Mouse (Mus musculus) stomach, postnatal 0 days (tissue): ENCODE measurements around the gene Zfp457. TPM values are rescaled to one million over a fixed set of nuclear protein-coding genes. Genes with fewer than 3 reads are reported as not detected.
A peak's percentile ranks its signal among the peaks of the same experiment; 100 is the strongest.

Experiments
- ATAC-seq: fragments of 200-750 bp; cut with Nextera tagmentation; 2 replicates; pipeline ENCODE4 v1.8.0; 2017; ENCODE audit not compliant: low FRiP score, low TSS enrichment
- DNase-seq: peaks from one replicate; pipeline ENCODE4 v3.0.0-alpha.2; 2016; ENCODE audit warnings: low spot score
- H3K27ac ChIP-seq: fragments of 300-500 bp; sonication (generic); replicated peaks from 2 replicates; pipeline ENCODE4 v1.5.1; 2014; ENCODE audit warnings: mild to moderate bottlenecking, control low read depth
- H3K27me3 ChIP-seq: fragments of 300-500 bp; sonication (generic); 2 replicates; pipeline ENCODE4 v1.6.1; 2014; ENCODE audit warnings: low read length; ENCODE audit not compliant: control insufficient read depth, insufficient read depth
- H3K36me3 ChIP-seq: fragments of 300-500 bp; sonication (generic); 2 replicates; pipeline ENCODE4 v1.6.1; 2014; ENCODE audit warnings: low read length, mixed read lengths; ENCODE audit not compliant: control insufficient read depth, insufficient read depth
- H3K4me1 ChIP-seq: fragments of 300-500 bp; sonication (generic); replicated peaks from 2 replicates; pipeline ENCODE4 v1.6.1; 2014; ENCODE audit warnings: antibody characterized with exemption; ENCODE audit not compliant: control insufficient read depth, insufficient read depth
- H3K4me2 ChIP-seq: fragments of 300-500 bp; sonication (generic); replicated peaks from 2 replicates; pipeline ENCODE4 v1.6.1; 2014; ENCODE audit warnings: low read depth, mild to moderate bottlenecking, control low read depth, moderate library complexity
- H3K4me3 ChIP-seq: fragments of 300-500 bp; sonication (generic); 2 replicates; pipeline ENCODE4 v1.5.1; 2014; ENCODE audit warnings: low read depth, low read length, control low read depth
- H3K9ac ChIP-seq: fragments of 300-500 bp; sonication (generic); 2 replicates; pipeline ENCODE4 v1.6.1; 2014; ENCODE audit warnings: mild to moderate bottlenecking, low read length, control low read depth, mixed read lengths
- H3K9me3 ChIP-seq: fragments of 300-500 bp; sonication (generic); 2 replicates; pipeline ENCODE4 v1.6.1; 2016; ENCODE audit warnings: low read length; ENCODE audit not compliant: control insufficient read depth
- CTCF ChIP-seq: IDR thresholded peaks from 2 replicates; pipeline ENCODE4 v1.5.1; 2016; ENCODE audit warnings: antibody characterized with exemption, low read depth, mild to moderate bottlenecking, moderate library complexity
- EP300 ChIP-seq: optimal IDR thresholded peaks from 2 replicates; pipeline ENCODE3; 2016; ENCODE audit warnings: antibody characterized with exemption
- WGBS: fragments of 180-500 bp; shearing (Covaris S2); extraction: QIAGEN DNeasy Blood & Tissue Kit; methylation state at CpG from one replicate; pipeline ENCODE4 v1.1.7; 2014; 5-methylcytosine and 5-hydroxymethylcytosine counted together
- polyA plus RNA-seq: library from polyadenylated mRNA; unstranded; fragments of >200 nt; fragmentation: Nextera tagmentation; extraction: Ambion mirVana; gene quantifications from 2 replicates; pipeline ENCODE4 v1.2.1, GENCODE M21; 2015

Zfp457 gene
- polyA plus RNA-seq: 0.58 and 0.70 TPM in 2 replicates

- H3K27ac ChIP-seq: no peak within 1 kb of the TSS
- H3K4me2 ChIP-seq: peak within 1 kb of the TSS; percentile 70
- H3K36me3 ChIP-seq: no peaks in the 10 kb centered on the region
- H3K4me1 ChIP-seq: no peaks in the 10 kb centered on the region
- peak within 1 kb of the TSS; percentile 66 for H3K4me3 ChIP-seq
- H3K9me3 ChIP-seq: no peaks in the 10 kb centered on the region
- TF ChIP-seq CTCF (no peak), EP300 (no peak)
- DNase-seq: peak; percentile 84
- 6% methylated on average over 16 of the region's 16 CpGs for WGBS
- no peaks in the 10 kb centered on the region for H3K27me3 ChIP-seq
- peak within 1 kb of the TSS; percentile 64 for H3K9ac ChIP-seq
- peak; percentile 98 for ATAC-seq
Observed at GRCm38 (mm10) chr13:67305822-67306672, at the start of gene Zfp457. TSS of gene Zfp457 (minus strand) at chr13:67306485.

- TF ChIP-seq CTCF (no peak), EP300 (no peak)
- no peaks in the 10 kb centered on the region for H3K9me3 ChIP-seq
- no peak overlapping the region for H3K27ac ChIP-seq
- H3K27me3 ChIP-seq: no peaks in the 10 kb centered on the region
- DNase-seq (no peak), ATAC-seq (no peak)
- no peak overlapping the region for H3K4me2 ChIP-seq
- no peak overlapping the region for H3K4me3 ChIP-seq
- no peaks in the 10 kb centered on the region for H3K36me3 ChIP-seq
- no peaks in the 10 kb centered on the region for H3K4me1 ChIP-seq
- H3K9ac ChIP-seq: no peak overlapping the region
Observed at GRCm38 (mm10) chr13:67351854-67352253, 45.6 kb upstream of the Zfp457 start.

DNA sequence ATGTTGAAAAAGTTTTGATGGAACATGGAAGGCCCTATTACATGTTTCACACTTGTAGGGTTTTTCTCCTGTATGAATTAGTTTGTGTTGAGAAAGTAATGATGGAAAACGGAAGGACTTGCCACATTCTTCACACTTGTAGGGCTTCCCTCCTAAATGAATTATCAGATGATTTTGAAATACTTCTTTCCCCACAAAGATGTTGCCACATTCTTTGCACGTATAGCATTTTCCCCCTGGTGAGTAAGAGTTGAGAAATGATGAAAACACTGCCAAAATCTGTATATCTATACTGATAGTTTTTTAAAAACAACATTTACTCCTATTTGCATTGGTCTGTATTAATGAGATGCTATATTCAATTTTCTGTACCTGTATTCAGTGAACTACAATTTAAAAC lies 37.1 kb upstream of the Zfp457 start:
- DNase-seq: no peak
- H3K9me3 ChIP-seq: no peaks in the 10 kb centered on the region
- WGBS: 83% methylated on average over 2 of the region's 2 CpGs

DNA sequence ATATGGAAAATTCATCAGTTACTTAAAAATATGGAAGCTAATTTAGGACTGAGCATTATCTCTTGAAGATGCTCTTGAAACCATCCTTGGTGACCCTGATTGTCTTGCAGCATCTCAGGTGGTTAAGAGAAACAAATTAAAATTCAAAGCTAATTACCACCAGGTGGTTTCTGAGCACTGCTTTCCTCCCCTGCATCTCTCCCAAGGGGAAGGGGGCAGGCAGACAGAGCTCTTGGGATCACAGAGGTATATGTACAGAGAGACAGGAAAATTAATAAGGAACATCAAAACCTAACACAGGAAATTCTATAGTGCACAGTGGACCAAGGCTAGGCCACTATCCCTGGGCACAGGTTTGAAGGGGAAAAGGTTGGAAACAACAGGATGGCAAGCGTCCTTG lies 26.6 kb upstream of the Zfp457 start:
- DNase-seq: no peak
- Histone ChIP-seq H3K4me3 (peak overlapping the region; percentile 56), H3K9me3 (no peaks in the 10 kb centered on the region), H3K27me3 (no peaks in the 10 kb centered on the region), H3K27ac (peak overlapping the region; percentile 69), H3K4me2 (peak overlapping the region; percentile 69), H3K36me3 (no peaks in the 10 kb centered on the region), H3K4me1 (0 out of 2 replicates have a peak, but pooled peaks cover 2% of the 10 kb centered on the region), H3K9ac (peak overlapping the region; percentile 62)
- no peak for TF ChIP-seq EP300
- TF ChIP-seq CTCF: peak; percentile 16; the same call in 1 of the 2 replicates
- ATAC-seq: no peak; the same call in 1 of the 2 replicates
- 66% methylated on average over 1 of the region's 1 CpGs for WGBS

More for the DNA sequence above, 37.1 kb upstream of the Zfp457 start:
- no peak overlapping the region for H3K27ac ChIP-seq
- no peak overlapping the region for H3K4me3 ChIP-seq
- 0 out of 2 replicates have a peak, but pooled peaks cover 3% of the 10 kb centered on the region for H3K36me3 ChIP-seq
- TF ChIP-seq EP300: no peak
- no peak for TF ChIP-seq CTCF
- H3K9ac ChIP-seq: no peak overlapping the region
- H3K4me2 ChIP-seq: no peak overlapping the region
- H3K4me1 ChIP-seq: no peaks in the 10 kb centered on the region
- no peaks in the 10 kb centered on the region for H3K27me3 ChIP-seq
- no peak for ATAC-seq

GRCm38 (mm10) chr13:67332019-67332724 lies 25.9 kb upstream of the Zfp457 start, which contains the start of gene Zfp595:
TSS of gene Zfp595 (minus strand) at chr13:67332570.
- peak; percentile 79 for TF ChIP-seq CTCF
- no peak for TF ChIP-seq EP300
- Histone ChIP-seq H3K27ac (peak within 1 kb of the TSS; percentile 69), H3K4me2 (peak within 1 kb of the TSS; percentile 69), H3K9me3 (no peaks in the 10 kb centered on the region), H3K36me3 (no peaks in the 10 kb centered on the region), H3K9ac (peak within 1 kb of the TSS; percentile 62), H3K4me3 (peak within 1 kb of the TSS; percentile 56), H3K4me1 (0 out of 2 replicates have a peak, but pooled peaks cover 2% of the 10 kb centered on the region), H3K27me3 (no peaks in the 10 kb centered on the region)
- peak; percentile 97 for ATAC-seq
- 6% methylated on average over 17 of the region's 17 CpGs for WGBS
- DNase-seq: peak; percentile 85
